Mouse (Mus musculus): ENCODE data around the gene Kpna7.
"Not testable (repeated sequence)": the region's sequence is repeated elsewhere in the genome, so short reads cannot be mapped to it uniquely, and the experiment has no call there.

GRCm38 (mm10) chr5:145042690-145043089 is 41.1 kb downstream of the Kpna7 start, which contains the start of gene 1700018F24Rik:
- TF ChIP-seq CTCF (IDR thresholded peaks at IDR 0.05; ENCODE audit: low read depth, low read length); EP300 (IDR thresholded peaks at IDR 0.05; ENCODE audit: insufficient read depth, low read depth, low read length); POLR2A (IDR thresholded peaks at IDR 0.05; ENCODE audit: insufficient read depth, low read length): not testable (repeated sequence)
